Mouse (Mus musculus) embryo, embryonic 11.5 days (tissue): ENCODE results near the gene Ica1l.
"Not testable (repeated sequence)": the region's sequence is repeated elsewhere in the genome, so short reads cannot be mapped to it uniquely, and the experiment has no call there.

Source experiments
- DNase-seq: peaks from one replicate; pipeline ENCODE4 v3.0.0-alpha.2; 2012; ENCODE audit warnings: low read depth, low spot score

Ica1l gene

DNA sequence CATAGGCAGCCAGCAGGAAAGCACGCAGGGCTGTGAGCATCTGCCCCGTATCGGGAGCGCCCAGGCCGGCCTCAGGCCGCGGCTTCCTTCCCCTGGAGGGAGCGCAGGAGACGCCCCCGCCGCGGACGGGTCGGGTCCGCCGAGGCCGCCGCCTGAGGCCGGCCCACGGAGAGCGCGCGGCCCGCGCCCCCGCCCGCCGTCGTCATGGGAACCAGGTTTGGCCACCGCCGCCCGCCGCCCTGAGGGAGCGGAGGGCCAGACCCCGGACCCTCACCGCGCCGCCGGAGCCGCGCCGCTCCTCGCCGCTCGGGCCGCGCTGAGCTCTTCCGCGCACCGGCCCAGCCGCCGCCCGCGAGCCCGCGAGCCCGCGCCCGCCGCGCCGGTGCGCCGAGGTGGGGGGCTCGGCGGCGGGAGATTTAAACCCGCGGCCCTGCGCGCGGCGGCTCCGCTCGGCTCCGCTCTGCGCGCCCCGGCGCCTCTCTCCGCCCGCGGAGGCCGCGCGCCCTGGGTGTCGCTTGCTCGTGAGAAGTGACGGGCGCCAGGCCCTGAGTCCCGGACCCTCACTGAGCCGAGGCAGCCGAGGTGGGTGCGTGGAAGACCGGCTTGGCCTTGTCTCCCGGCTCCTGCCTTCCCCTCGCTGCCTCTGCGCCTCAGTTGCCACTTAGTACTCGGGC, at the start of gene Ica1l:
Gene Ica1l, minus strand, starts transcription at position 389 of the 674 bp plus-strand sequence.
- DNase-seq, result peak; percentile 22

- no peak for DNase-seq
These were observed 33.4 kb upstream of the Ica1l start for GRCm38 (mm10) chr1:60076411-60076810.

- DNase-seq, result no peak
These were observed 32.6 kb upstream of the Ica1l start for GRCm38 (mm10) chr1:60075590-60075989.

DNA sequence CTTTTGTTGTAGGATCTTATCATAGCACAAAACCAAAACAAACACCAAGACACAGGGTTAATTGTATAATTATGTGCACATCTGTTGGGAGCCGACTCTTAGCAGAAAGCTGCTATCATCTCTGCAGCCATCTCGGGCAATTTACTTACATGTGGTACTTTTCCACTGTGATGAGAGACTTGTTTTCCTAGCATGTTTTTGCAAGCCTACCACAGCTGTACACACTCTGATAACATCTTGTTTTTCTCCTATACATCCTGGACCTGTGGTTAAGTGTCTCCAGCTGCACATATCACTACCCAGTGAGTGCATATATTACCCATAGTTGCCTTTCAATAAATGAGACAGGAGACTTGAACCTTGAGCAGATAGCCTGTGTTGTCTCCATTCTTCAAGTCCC, 32.0 kb upstream of the Ica1l start:
- DNase-seq, result no peak

DNA sequence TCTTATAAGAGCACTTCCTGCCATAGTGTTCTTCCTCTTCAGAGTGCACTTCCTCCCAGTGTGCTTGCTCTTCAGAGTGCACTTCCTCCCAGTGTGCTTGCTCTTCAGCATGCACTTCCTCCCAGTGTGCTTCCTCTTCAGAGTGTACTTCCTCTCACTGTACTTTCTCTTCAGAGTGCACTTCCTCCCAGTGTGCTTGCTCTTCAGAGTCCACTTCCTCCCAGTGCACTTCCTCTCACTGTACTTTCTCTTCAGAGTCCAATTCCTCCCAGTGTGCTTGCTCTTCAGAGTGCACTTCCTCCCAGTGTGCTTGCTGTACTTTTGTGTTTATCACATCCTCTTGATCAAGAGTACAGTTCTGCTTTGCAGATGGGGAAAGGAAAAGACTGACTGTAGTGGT, 27.7 kb upstream of the Ica1l start:
- not testable (repeated sequence) for DNase-seq

GRCm38 (mm10) chr1:60056310-60056709, 13.3 kb upstream of the Ica1l start:
- DNase-seq, result no peak

GRCm38 (mm10) chr1:60054659-60055058, 11.7 kb upstream of the Ica1l start:
- no peak for DNase-seq

DNA sequence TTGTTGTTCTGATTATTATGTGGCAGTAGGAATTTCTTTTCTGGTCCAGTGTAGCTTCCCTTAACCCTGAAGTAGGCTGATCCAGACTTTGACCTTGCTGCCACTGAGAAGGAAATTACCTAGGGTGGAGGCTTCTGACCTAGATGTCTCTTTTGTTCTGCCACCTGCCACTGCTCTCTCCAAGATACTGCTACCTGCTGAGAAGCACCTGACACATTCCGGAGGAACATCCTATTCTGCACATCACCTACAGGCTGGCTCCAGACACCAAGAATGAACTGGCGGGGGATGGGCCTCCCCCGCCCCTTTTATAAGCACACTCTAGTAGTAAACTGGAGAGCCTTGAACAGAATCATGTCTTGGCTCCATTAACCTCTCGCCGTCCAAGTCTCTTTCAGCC, 4.5 kb upstream of the Ica1l start:
- not testable (repeated sequence) for DNase-seq

DNA sequence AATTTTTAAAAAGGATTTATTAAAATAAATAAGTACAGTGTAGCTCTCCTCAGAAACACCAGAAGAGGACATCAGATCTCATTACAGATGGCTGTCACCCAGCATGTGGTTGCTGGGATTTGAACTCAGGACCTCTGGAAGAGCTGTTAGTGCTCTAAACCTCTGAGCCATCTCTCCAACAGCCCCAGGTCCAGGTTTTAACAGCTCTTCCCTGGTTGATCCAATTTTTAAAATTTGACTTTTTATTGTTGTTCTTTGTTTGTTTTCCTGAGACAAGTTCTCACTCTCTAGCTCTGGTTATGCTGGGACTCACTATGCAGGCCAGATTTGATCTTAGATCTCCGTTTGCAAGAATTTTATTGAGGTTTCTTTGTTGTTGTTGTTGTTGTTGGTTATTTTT, 1.6 kb upstream of the Ica1l start:
- DNase-seq, result no peak

- peak; percentile 3 for DNase-seq
These were observed 587 bp downstream of the Ica1l start for GRCm38 (mm10) chr1:60042398-60042795.

DNA sequence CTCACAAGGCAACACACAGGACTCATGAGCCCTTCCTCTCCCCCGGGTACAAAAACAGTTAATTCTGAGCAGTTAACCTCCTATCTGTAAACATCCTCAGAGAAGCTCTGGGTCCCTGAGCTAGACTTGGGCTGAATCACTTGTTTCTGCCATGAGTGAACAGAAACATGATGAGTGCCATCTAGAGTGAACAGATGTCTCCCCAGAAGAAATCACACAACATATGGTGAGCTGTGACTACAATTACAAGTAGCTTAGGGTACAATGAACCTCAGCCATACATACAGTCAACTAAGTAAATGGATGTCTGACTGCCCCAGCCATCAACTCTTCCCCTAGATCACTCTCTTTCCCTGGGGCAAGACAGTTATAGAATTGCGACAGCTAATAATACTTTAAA, 7.9 kb downstream of the Ica1l start:
- DNase-seq, result no peak

DNA sequence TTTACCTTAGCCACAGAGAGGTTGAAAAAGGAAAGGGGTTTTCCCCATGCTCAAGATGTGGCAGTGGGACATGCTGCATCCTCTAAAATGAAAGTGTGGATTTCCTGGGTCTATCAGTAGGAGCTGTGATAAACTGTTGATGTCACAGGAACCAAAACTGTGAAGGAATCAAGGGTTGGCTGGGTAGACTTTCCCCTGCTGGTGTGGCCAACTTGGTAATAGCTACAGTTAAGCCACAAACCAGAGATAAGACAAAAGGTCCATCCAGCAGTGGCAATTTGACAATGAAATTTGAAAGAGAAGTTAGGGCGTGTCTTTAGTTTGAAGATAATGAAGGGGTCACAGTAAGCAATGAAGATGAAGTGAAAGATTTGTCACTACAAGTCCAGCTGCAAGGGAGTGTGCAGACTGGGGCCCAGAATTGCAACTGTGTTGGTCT, 25.9 kb downstream of the Ica1l start:
- no peak for DNase-seq

DNA sequence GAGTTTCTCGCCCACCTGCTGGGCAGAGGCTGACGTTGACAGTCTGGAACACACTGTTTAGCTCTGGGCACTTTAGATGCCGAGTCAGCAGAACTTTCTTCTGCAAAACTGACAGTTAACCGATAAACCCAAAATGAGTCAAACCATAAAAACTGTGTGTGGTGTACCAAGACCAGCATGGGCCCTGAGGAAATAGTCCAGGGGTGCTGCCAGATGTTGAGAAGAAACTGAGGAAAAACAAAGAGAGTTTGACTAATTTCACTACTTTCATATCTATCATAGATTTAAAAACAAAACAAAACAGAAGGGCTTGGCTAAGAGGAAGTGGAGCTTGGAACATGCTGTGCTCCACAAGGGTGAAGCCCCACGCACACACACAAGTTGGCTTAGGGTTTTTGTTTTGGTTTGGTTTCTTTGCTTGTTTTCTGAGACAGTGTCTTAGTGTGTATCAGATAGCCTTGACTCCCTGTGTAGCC, 26.8 kb downstream of the Ica1l start:
- DNase-seq, result no peak

GRCm38 (mm10) chr1:60015511-60015910, 27.5 kb downstream of the Ica1l start:
- no peak for DNase-seq

DNA sequence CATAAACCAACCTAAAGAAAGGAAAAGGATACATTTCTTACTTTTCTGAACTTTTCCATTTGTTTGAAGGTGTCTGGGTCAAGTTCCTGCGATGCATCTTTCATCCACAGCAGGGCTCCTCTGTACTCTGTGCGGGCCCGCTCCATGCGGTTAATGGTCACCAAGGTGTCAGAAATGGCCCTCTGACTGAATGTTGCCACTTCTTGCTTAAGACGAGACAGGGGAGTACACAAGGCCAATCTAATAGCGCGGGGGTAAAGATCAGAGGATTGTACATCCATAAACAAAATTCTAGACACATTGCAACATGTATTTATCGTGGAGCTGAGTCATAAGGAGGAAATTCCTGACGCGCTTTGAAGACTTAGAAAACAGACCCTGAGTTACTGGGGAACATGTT, 29.2 kb downstream of the Ica1l start:
- DNase-seq, result no peak

DNA sequence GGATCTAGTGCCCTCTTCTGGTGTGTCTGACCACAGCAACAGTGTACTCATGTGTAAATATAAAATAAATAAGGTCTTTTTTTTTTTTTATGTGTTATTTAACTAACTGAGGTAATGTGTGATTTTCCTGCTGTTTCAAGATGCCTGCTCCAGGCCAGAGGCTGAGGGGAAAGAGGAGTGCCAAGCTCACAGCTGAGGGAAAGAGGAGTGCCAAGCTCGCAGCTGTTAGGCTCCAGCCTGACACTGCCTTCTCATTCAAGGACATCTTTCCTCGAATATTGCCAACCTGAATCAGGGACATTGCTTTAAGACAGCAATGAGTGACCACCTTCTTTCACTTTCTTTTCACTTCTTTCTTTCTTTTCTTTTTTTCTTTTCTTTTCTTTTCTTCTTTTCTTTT, 34.2 kb downstream of the Ica1l start:
- DNase-seq, result no peak

DNA sequence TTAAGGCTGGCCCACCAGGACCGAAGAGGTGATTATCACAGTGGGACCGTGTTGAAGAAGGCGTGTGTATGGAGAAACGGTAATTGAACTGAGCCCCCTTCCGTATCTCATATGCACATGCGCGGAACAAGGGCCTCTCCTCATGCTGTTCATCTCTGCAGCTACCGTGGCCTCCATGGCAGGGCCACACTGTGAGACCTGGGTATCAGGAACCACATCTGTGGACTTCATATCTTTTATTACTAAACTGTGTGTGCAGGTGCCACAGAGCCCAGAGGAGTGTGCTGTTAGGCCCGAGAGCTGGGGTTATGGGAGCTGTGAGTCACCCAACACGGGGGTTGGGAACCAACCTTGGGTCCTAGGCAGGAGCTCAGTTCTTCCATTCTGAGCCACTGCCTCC, 35.6 kb downstream of the Ica1l start:
- DNase-seq, result no peak

DNA sequence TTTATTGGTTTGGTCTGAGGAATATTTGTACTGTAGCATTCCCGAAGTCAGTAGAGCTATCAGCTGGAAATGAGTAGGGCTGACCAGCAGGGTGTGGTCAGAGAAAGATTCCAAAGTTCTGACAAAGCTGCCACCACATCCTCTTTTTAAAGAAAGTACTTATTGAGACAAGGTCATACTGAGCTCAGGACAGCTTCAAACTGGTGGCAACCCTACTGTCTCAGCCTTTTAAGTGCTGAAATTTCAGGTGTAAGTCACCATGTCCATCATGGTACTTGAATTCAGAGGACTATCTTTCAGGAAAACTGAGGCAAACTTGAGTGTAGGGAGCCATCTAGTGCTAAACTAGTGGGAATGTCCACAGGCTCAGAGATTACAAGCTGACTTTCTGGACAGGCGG, 42.7 kb downstream of the Ica1l start:
- no peak for DNase-seq

- no peak for DNase-seq
These were observed 45.6 kb downstream of the Ica1l start for GRCm38 (mm10) chr1:59997352-59997751.

GRCm38 (mm10) chr1:59995646-59996045, 47.3 kb downstream of the Ica1l start:
- DNase-seq, result no peak

DNA sequence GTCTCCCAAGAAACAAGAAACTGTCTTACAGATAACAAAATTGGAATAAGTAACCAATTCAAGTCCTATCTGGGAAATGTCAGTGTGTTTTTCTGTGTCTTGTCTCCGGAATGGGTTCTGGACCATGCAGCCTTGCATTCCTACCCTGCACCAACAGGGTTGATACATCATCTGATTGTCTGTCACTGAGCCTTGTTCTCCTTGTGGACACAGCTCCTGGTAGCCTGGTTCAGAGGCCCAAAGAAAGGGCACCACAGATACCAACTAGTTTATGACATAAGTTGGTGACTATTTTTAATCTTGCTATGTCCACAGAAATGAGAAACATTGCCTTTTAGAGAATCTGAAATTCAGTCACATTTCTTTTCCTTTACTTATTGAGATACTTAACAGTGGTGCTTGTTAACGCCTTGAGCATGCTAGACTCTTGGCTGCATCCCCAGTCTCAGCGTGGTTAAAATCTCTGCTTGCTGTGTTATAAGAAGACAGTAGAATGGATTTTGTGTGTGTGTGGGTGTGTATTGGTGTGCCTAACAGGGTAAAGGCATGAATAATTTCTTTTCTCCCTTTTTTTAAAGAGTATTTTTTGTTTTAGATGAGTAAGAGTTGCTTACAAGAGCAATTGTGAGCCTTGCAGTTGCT, 55.5 kb downstream of the Ica1l start:
- no peak for DNase-seq

- no peak for DNase-seq
These were observed 56.4 kb downstream of the Ica1l start for GRCm38 (mm10) chr1:59986626-59987025.

GRCm38 (mm10) chr1:59967291-59967690, 75.7 kb downstream of the Ica1l start:
- no peak for DNase-seq
